Mouse (Mus musculus) CH12.LX (cell line): Measurements from ENCODE around the gene Stpg1.

Source experiments
- CTCF ChIP-seq, 2 experiments: IDR thresholded peaks in 1 of 2; conservative IDR thresholded peaks in 1 of 2; 2 replicates each; pipeline ENCODE4 v1.5.1; 2011 to 2012; ENCODE audit warnings: low read depth in 2 of 2, low read length in 2 of 2, improper control_type of control experiment in 1 of 2, inconsistent platforms in 1 of 2, mild to moderate bottlenecking in 1 of 2, moderate library complexity in 1 of 2
- ETS1 ChIP-seq: conservative IDR thresholded peaks from 2 replicates; pipeline ENCODE4 v1.6.1; 2012; ENCODE audit warnings: low read depth, mild to moderate bottlenecking, inconsistent platforms, low read length, improper control_type of control experiment, moderate library complexity
- MAX ChIP-seq: IDR thresholded peaks from 2 replicates; pipeline ENCODE4 v1.6.1; 2011; ENCODE audit warnings: low read length, improper control_type of control experiment
- POLR2A ChIP-seq: IDR thresholded peaks from 2 replicates; pipeline ENCODE4 v1.6.1; 2011; ENCODE audit warnings: low read depth, mild to moderate bottlenecking, improper control_type of control experiment, low read length
- UBTF ChIP-seq: IDR thresholded peaks from 2 replicates; pipeline ENCODE4 v1.6.1; 2012; ENCODE audit warnings: low read depth, mild to moderate bottlenecking, inconsistent platforms, low read length, improper control_type of control experiment, moderate library complexity
- USF2 ChIP-seq: conservative IDR thresholded peaks from 2 replicates; pipeline ENCODE4 v1.6.1; 2011; ENCODE audit warnings: low read depth, low read length, improper control_type of control experiment
- ZMIZ1 ChIP-seq: IDR thresholded peaks from 2 replicates; pipeline ENCODE4 v1.6.1; 2012; ENCODE audit warnings: low read depth, mild to moderate bottlenecking, inconsistent platforms, low read length, improper control_type of control experiment
- ZNF384 ChIP-seq: IDR thresholded peaks from 2 replicates; pipeline ENCODE4 v1.6.1; 2012; ENCODE audit warnings: low read depth, low read length, improper control_type of control experiment, inconsistent platforms

- TF ChIP-seq CTCF (conservative IDR thresholded peaks at IDR 0.05 in 1 of 2, IDR thresholded peaks at IDR 0.05 in 1 of 2; ENCODE audit: low read depth in 2 of 2, low read length in 2 of 2) (no peak), POLR2A (no peak), UBTF (no peak), ZNF384 (no peak), ETS1 (no peak), ZMIZ1 (no peak), MAX (no peak), USF2 (no peak)
Observed at GRCm38 (mm10) chr4:135531771-135532613, 37.4 kb downstream of the Stpg1 start.
